ENCODE assay signal across 21 mouse cellular contexts in the genomic region with DNA sequence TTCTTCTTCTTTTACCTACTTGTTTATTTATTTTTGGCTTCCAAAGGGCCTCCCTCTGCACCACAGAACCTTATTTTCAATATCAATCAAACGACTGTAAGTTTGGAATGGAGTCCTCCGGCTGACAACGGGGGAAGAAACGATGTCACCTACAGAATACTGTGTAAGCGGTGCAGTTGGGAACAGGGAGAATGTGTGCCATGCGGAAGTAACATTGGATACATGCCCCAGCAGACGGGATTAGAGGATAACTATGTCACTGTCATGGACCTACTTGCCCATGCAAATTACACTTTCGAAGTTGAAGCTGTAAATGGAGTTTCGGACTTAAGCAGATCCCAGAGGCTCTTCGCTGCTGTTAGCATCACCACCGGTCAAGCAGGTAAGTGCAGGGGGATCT.
"Had no signal": no experiment of that assay in that cellular context is flagged by ENCODE, and none has a peak within 500 bp of the region (broad histone marks: within the 10 kb centered on the region; RNA-seq: fewer than 3 reads in every experiment).

No protein-coding gene starts in this region.

- ATAC-seq: forebrain, embryonic 13.5 days; forebrain, embryonic 14.5 days; forebrain, embryonic 15.5 days; forebrain, embryonic 16.5 days; forebrain, postnatal 0 days had no signal

- DNase-seq: cerebellum, adult 2 months; cerebellum, adult 8-10 months; cerebellum, adult 9-10 months; cerebellum, adult 9-11 months; cerebellum, postnatal 10 days; cerebellum, postnatal 14 days; cerebellum, postnatal 25 days; cerebellum, postnatal 36 days; embryo, embryonic 11 days; forebrain, postnatal 0 days; gastrocnemius, adult 2 months; gastrocnemius, postnatal 10 days; gastrocnemius, postnatal 14 days; gastrocnemius, postnatal 25 days; gastrocnemius, postnatal 36 days; heart, adult 18-20 months; heart, adult 2 months had no signal
